Mouse (Mus musculus) CH12.LX (cell line): ENCODE measurements around the gene Nup210l. TPM values are rescaled to one million over a fixed set of nuclear protein-coding genes. Genes with fewer than 3 reads are reported as not detected.

Source experiments
- DNase-seq: peaks from one replicate; pipeline ENCODE4 v3.0.0-alpha.2; 2013; ENCODE audit errors: extremely low read depth
- H3K27ac ChIP-seq: 2 replicates; pipeline ENCODE4 v1.5.1; 2012; ENCODE audit warnings: low read depth, mild to moderate bottlenecking, control low read depth, moderate library complexity; ENCODE audit not compliant: insufficient read depth
- H3K27me3 ChIP-seq: replicated peaks from 2 replicates; pipeline ENCODE3; 2012; ENCODE audit warnings: inconsistent platforms
- H3K36me3 ChIP-seq, 2 experiments: replicated peaks in 1 of 2; 2 replicates each; pipeline versions ENCODE3 to v1.6.1; 2012; ENCODE audit warnings: inconsistent platforms in 1 of 2, low read length in 1 of 2, mild to moderate bottlenecking in 1 of 2, mixed read lengths in 1 of 2, moderate library complexity in 1 of 2; ENCODE audit not compliant: control insufficient read depth in 1 of 2, insufficient read depth in 1 of 2
- H3K4me1 ChIP-seq, 2 experiments: 2 replicates each; pipeline ENCODE4 v1.6.1; 2012; ENCODE audit warnings: inconsistent platforms in 1 of 2, moderate library complexity in 1 of 2; ENCODE audit not compliant: insufficient read depth in 2 of 2, control insufficient read depth in 1 of 2
- H3K4me2 ChIP-seq: 2 replicates; pipeline ENCODE4 v1.6.1; 2012; ENCODE audit warnings: low read depth, mild to moderate bottlenecking, control low read depth; ENCODE audit not compliant: poor library complexity, insufficient read depth, severe bottlenecking
- H3K4me3 ChIP-seq, 3 experiments: fragments of 150-350 bp in 1 of 3; sonication (generic) in 1 of 3; replicated peaks in 1 of 3; 2 replicates each; pipeline versions ENCODE3 to v1.5.1; 2011 to 2012; ENCODE audit warnings: low read depth in 2 of 3, low read length in 2 of 3, mild to moderate bottlenecking in 2 of 3, moderate library complexity in 2 of 3, control low read depth in 1 of 3, improper control_type of control experiment in 1 of 3, inconsistent platforms in 1 of 3, mixed read lengths in 1 of 3; ENCODE audit not compliant: poor library complexity in 1 of 3
- H3K79me2 ChIP-seq: replicated peaks from 2 replicates; pipeline ENCODE4 v1.6.1; 2012; ENCODE audit warnings: mild to moderate bottlenecking, moderate library complexity; ENCODE audit not compliant: control insufficient read depth, poor library complexity, insufficient read depth, severe bottlenecking; ENCODE audit errors: extremely low read depth
- H3K9ac ChIP-seq: 2 replicates; pipeline ENCODE4 v1.6.1; 2012; ENCODE audit warnings: low read depth, mild to moderate bottlenecking, control low read depth, moderate library complexity; ENCODE audit not compliant: insufficient read depth
- H3K9me3 ChIP-seq: replicated peaks from 2 replicates; pipeline ENCODE3; 2012; ENCODE audit warnings: low read length, inconsistent platforms, mixed read lengths
- CHD1 ChIP-seq: IDR thresholded peaks from 2 replicates; pipeline ENCODE4 v1.6.1; 2012; ENCODE audit warnings: low read depth, low read length, improper control_type of control experiment, inconsistent platforms
- E2F4 ChIP-seq: IDR thresholded peaks from 2 replicates; pipeline ENCODE4 v1.6.1; 2011; ENCODE audit warnings: low read depth, low read length, improper control_type of control experiment; ENCODE audit not compliant: insufficient replicate concordance
- EP300 ChIP-seq: IDR thresholded peaks from 2 replicates; pipeline ENCODE4 v1.6.1; 2011; ENCODE audit warnings: low read length, improper control_type of control experiment
- GABPA ChIP-seq: IDR thresholded peaks from 2 replicates; pipeline ENCODE4 v1.6.1; 2012; ENCODE audit warnings: low read depth, low read length, improper control_type of control experiment, inconsistent platforms; ENCODE audit not compliant: insufficient replicate concordance
- HCFC1 ChIP-seq: IDR thresholded peaks from 2 replicates; pipeline ENCODE4 v1.6.1; 2012; ENCODE audit warnings: low read depth, mild to moderate bottlenecking, inconsistent platforms, low read length, improper control_type of control experiment
- JUN ChIP-seq: IDR thresholded peaks from 2 replicates; pipeline ENCODE4 v1.6.1; 2011; ENCODE audit warnings: low read depth, mild to moderate bottlenecking, low read length, improper control_type of control experiment, moderate library complexity; ENCODE audit not compliant: insufficient read depth
- JUND ChIP-seq: conservative IDR thresholded peaks from 2 replicates; pipeline ENCODE4 v1.6.1; 2011; ENCODE audit warnings: low read depth, low read length, improper control_type of control experiment
- KAT2A ChIP-seq: IDR thresholded peaks from 2 replicates; pipeline ENCODE4 v1.6.1; 2012; ENCODE audit warnings: low read length, improper control_type of control experiment, inconsistent platforms; ENCODE audit not compliant: insufficient replicate concordance
- MAFK ChIP-seq: IDR thresholded peaks from 2 replicates; pipeline ENCODE4 v1.6.1; 2011; ENCODE audit warnings: low read length, improper control_type of control experiment; ENCODE audit not compliant: insufficient replicate concordance
- MAX ChIP-seq: IDR thresholded peaks from 2 replicates; pipeline ENCODE4 v1.6.1; 2011; ENCODE audit warnings: low read length, improper control_type of control experiment
- MAZ ChIP-seq: IDR thresholded peaks from 2 replicates; pipeline ENCODE4 v1.6.1; 2012; ENCODE audit warnings: low read depth, mild to moderate bottlenecking, inconsistent platforms, low read length, improper control_type of control experiment, moderate library complexity
- MXI1 ChIP-seq: IDR thresholded peaks from 2 replicates; pipeline ENCODE4 v1.6.1; 2011; ENCODE audit warnings: mild to moderate bottlenecking, low read depth, low read length, improper control_type of control experiment
- NELFE ChIP-seq: IDR thresholded peaks from 2 replicates; pipeline ENCODE4 v1.6.1; 2011; ENCODE audit warnings: low read depth, low read length, improper control_type of control experiment
- PAX5 ChIP-seq: IDR thresholded peaks from 2 replicates; pipeline ENCODE4 v1.6.1; 2012; ENCODE audit warnings: low read length, inconsistent platforms, mixed read lengths
- RAD21 ChIP-seq: IDR thresholded peaks from 2 replicates; pipeline ENCODE4 v1.6.1; 2011; ENCODE audit warnings: low read depth, mild to moderate bottlenecking, low read length, improper control_type of control experiment, moderate library complexity
- RCOR1 ChIP-seq: conservative IDR thresholded peaks from 2 replicates; pipeline ENCODE4 v1.6.1; 2012; ENCODE audit warnings: low read depth, mild to moderate bottlenecking, inconsistent platforms, low read length, improper control_type of control experiment
- SIN3A ChIP-seq: IDR thresholded peaks from 2 replicates; pipeline ENCODE4 v1.6.1; 2012; ENCODE audit warnings: low read length, improper control_type of control experiment, inconsistent platforms
- SMC3 ChIP-seq: IDR thresholded peaks from 2 replicates; pipeline ENCODE4 v1.6.1; 2011; ENCODE audit warnings: low read depth, low read length, improper control_type of control experiment
- TCF12 ChIP-seq: IDR thresholded peaks from 2 replicates; pipeline ENCODE4 v1.6.1; 2014; ENCODE audit warnings: low read depth, mild to moderate bottlenecking, inconsistent platforms, low read length, improper control_type of control experiment
- UBTF ChIP-seq: IDR thresholded peaks from 2 replicates; pipeline ENCODE4 v1.6.1; 2012; ENCODE audit warnings: low read depth, mild to moderate bottlenecking, inconsistent platforms, low read length, improper control_type of control experiment, moderate library complexity
- ZC3H11A ChIP-seq: IDR thresholded peaks from 2 replicates; pipeline ENCODE4 v1.6.1; 2012; ENCODE audit warnings: low read depth, mild to moderate bottlenecking, inconsistent platforms, low read length, improper control_type of control experiment
- ZKSCAN1 ChIP-seq: IDR thresholded peaks from 2 replicates; pipeline ENCODE4 v1.6.1; 2012; ENCODE audit warnings: low read depth, inconsistent platforms, low read length, improper control_type of control experiment, borderline replicate concordance
- ZMIZ1 ChIP-seq: IDR thresholded peaks from 2 replicates; pipeline ENCODE4 v1.6.1; 2012; ENCODE audit warnings: low read depth, mild to moderate bottlenecking, inconsistent platforms, low read length, improper control_type of control experiment
- dilution Hi-C: fragments of 300-500 bp; cut with MboI; formaldehyde crosslinking; loops from 2 replicates; pipeline ENCODE4 v1.14.3; 2020; ENCODE audit warnings: low sequenced_read_pairs; ENCODE audit not compliant: extremely low pct_unique_long_range_greater_than_20kb, extremely low pct_ligation_motif_present
- in situ Hi-C: fragments of 300-500 bp; cut with MboI; formaldehyde crosslinking; loops from 3 replicates; pipeline ENCODE4 v1.14.3; 2019; ENCODE audit warnings: low sequenced_read_pairs, low pct_ligation_motif_present, low pct_unique_long_range_greater_than_20kb, mixed read lengths
- polyA plus RNA-seq: library from polyadenylated mRNA; unstranded; fragments of >175 nt; gene quantifications from 2 replicates; pipeline ENCODE4 v1.2.1, GENCODE M21; 2012; ENCODE audit warnings: low read depth; ENCODE audit not compliant: insufficient read length
- total RNA-seq, 2 experiments: library from RNA; depleted of rRNA; stranded (reverse); fragments of 300-350 nt in 1 of 2; fragments of >200 nt in 1 of 2; gene quantifications; 2 replicates each; pipeline ENCODE4 v1.2.3; 2012 to 2014

Nup210l gene
- total and polyA plus RNA-seq, 3 experiments, result 0.42 to 0.47 (median 0.43) TPM

DNA sequence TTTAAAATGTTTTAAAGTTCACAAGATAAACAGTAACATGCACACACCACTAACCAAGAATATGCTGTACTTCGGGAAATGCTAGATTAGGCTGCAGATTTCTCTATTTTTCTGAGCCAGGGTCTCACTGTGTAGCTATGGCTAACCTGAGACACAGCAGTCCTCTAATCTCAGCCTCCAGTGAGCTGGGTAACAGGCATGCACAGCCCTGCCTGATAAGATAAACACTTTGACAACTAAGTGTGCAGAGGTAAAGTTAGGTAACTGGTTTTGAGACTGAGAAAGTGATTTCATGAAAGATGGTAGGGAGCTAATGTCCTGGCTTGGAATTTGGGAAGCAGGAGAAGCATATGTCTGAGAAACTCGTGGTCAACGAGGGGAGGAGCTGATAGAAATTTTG is 9.5 kb upstream of the Nup210l start:
- no peak for TF ChIP-seq TCF12
- TF ChIP-seq MXI1, result 0 out of 2 replicates have a peak, but pooled peaks have one; percentile 26
- dilution Hi-C loops (no loop called here), in situ Hi-C loops (no loop called here)
- H3K36me3 ChIP-seq, result peaks cover 78 to 93% of the 10 kb centered on the region in 2 experiments
- H3K27ac ChIP-seq, result no peak overlapping the region
- no peak overlapping the region for H3K4me2 ChIP-seq
- H3K4me3 ChIP-seq, result no peak overlapping the region
- no peaks in the 10 kb centered on the region for H3K9me3 ChIP-seq
- no peak overlapping the region for H3K9ac ChIP-seq
- peaks cover 0 to 25% of the 10 kb centered on the region in 2 experiments; a peak in 2 of 4 replicates for H3K4me1 ChIP-seq
- H3K79me2 ChIP-seq, result peaks cover 2% of the 10 kb centered on the region
- no peaks in the 10 kb centered on the region for H3K27me3 ChIP-seq
- DNase-seq, result no peak

DNA sequence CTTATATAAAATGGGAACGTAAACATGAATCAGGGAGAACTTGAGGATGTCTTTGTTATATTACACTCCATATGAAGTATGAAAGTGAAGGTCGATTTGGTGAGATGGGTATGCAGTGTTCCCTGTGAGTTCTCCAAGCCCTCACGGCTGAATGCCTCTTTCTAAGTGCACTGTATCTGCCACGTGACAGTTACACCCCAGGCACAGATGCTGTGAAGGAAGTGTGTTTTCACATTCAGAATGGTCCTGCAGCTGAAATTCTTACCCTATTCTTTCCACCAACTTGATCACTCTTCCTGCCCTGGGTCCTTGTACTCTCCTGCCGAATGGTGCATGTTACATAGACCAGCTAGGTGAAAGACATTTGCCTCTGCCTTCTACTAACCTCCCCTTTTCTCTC is 6.0 kb upstream of the Nup210l start:
- Histone ChIP-seq H3K9me3 (no peaks in the 10 kb centered on the region), H3K27ac (no peak overlapping the region), H3K36me3 (peaks cover 57 to 81% of the 10 kb centered on the region in 2 experiments), H3K4me3 (no peak overlapping the region), H3K4me2 (no peak overlapping the region), H3K4me1 (peaks cover 3 to 44% of the 10 kb centered on the region in 2 experiments; a peak in 3 of 4 replicates), H3K9ac (no peak overlapping the region), H3K79me2 (peaks cover 2% of the 10 kb centered on the region; the same call in 1 of the 2 replicates), H3K27me3 (no peaks in the 10 kb centered on the region)
- in situ Hi-C loops, result no loop called here
- TF ChIP-seq EP300 (no peak), NELFE (no peak), RCOR1 (no peak), MAX (no peak), E2F4 (no peak), CHD1 (no peak), ZC3H11A (no peak), HCFC1 (no peak)
- dilution Hi-C loops, result no loop called here
- DNase-seq, result no peak

DNA sequence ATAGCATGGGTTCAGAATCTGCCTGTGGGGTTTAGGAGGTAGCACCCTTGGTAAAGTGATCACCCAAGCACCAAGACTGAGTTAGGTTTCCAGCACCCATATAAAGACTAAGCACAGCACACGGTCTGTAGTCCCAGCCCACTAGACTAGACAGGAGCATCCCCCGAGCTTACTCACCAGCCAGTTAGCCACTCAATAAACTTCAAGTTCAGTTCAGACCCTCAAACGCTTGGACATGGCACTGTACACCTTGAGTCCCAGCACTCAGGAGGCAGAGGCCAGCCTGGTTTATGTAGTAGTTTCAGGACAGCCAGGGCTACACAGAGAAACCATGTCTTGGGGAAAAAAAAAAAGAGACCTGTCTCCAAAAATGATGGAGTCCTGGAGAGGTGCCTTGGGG is 2.9 kb upstream of the Nup210l start:
- Histone ChIP-seq H3K4me2 (no peak overlapping the region), H3K36me3 (peaks cover 36 to 59% of the 10 kb centered on the region in 2 experiments)
- dilution Hi-C loops, result no loop called here

More for the DNA sequence above, 2.9 kb upstream of the Nup210l start:
- Histone ChIP-seq H3K27ac (no peak overlapping the region), H3K4me3 (no peak overlapping the region), H3K9ac (no peak overlapping the region), H3K4me1 (peaks cover 3 to 23% of the 10 kb centered on the region in 2 experiments; a peak in 3 of 4 replicates), H3K27me3 (no peaks in the 10 kb centered on the region), H3K9me3 (no peaks in the 10 kb centered on the region), H3K79me2 (0 out of 2 replicates have a peak, but pooled peaks cover 2% of the 10 kb centered on the region)
- no peak for DNase-seq
- TF ChIP-seq PAX5, result no peak
- no peak for TF ChIP-seq UBTF
- TF ChIP-seq ZMIZ1, result no peak
- no peak for TF ChIP-seq RAD21
- no peak for TF ChIP-seq EP300
- no peak for TF ChIP-seq KAT2A
- no peak for TF ChIP-seq JUND
- no peak for TF ChIP-seq SIN3A
- TF ChIP-seq ZKSCAN1, result no peak
- TF ChIP-seq RCOR1, result no peak
- no peak for TF ChIP-seq MAFK
- TF ChIP-seq TCF12, result no peak
- no peak for TF ChIP-seq MAZ
- no peak for TF ChIP-seq GABPA
- no peak for TF ChIP-seq JUN
- TF ChIP-seq SMC3, result no peak
- in situ Hi-C loops, result no loop called here
